Mouse (Mus musculus) kidney, postnatal 25 days (tissue): ENCODE measurements at regions not wholly inside any gene's neighbourhood (a gene's known extent, or its start where the extent isn't known, plus 50 kb on each side); places are given as distances from the start of the nearest gene placed in this dataset.
A peak's percentile ranks its signal among the peaks of the same experiment; 100 is the strongest.

ENCODE experiments used
- DNase-seq, 2 experiments: peaks; one replicate each; pipeline ENCODE4 v3.0.0; 2021; ENCODE audit warnings: mixed read lengths in 2 of 2

- peak; percentile 38 to 56 for DNase-seq
Observed at GRCm38 (mm10) chr4:84108592-84108991, 566.5 kb downstream of the Bnc2 start.

GRCm38 (mm10) chr4:84109771-84110503 is 565.1 kb downstream of the Bnc2 start:
- peak; percentile 42 to 72 for DNase-seq

- DNase-seq = peak in 1 of 2 experiments; percentile 33
Observed at GRCm38 (mm10) chr4:84114162-84115040, 560.7 kb downstream of the Bnc2 start.

GRCm38 (mm10) chr4:84118284-84118919 is 556.7 kb downstream of the Bnc2 start:
- DNase-seq = peak in 1 of 2 experiments; percentile 17

- peak in 1 of 2 experiments; percentile 27 for DNase-seq
Observed at GRCm38 (mm10) chr4:84119616-84120015, 555.5 kb downstream of the Bnc2 start.

- DNase-seq = peak in 1 of 2 experiments; percentile 29
Observed at GRCm38 (mm10) chr4:84120330-84120729, 554.7 kb downstream of the Bnc2 start.

- peak in 1 of 2 experiments; percentile 15 for DNase-seq
Observed at GRCm38 (mm10) chr4:84121442-84121841, 553.6 kb downstream of the Bnc2 start.

- no peak for DNase-seq
Observed at GRCm38 (mm10) chr4:84126400-84126799, 548.7 kb downstream of the Bnc2 start.

- DNase-seq = no peak
Observed at GRCm38 (mm10) chr4:84127380-84127779, 547.7 kb downstream of the Bnc2 start.

- DNase-seq = no peak
Observed at GRCm38 (mm10) chr4:84130840-84131547, 544.1 kb downstream of the Bnc2 start.

GRCm38 (mm10) chr4:84135740-84136139 is 539.3 kb downstream of the Bnc2 start:
- DNase-seq = no peak

- DNase-seq = no peak
Observed at GRCm38 (mm10) chr4:84137171-84137919, 537.7 kb downstream of the Bnc2 start.

GRCm38 (mm10) chr4:84149149-84150050 is 525.7 kb downstream of the Bnc2 start:
- DNase-seq = peak; percentile 66 to 72

- no peak for DNase-seq
Observed at GRCm38 (mm10) chr4:84150698-84151097, 524.4 kb downstream of the Bnc2 start.

- no peak for DNase-seq
Observed at GRCm38 (mm10) chr4:84151247-84151646, 523.8 kb downstream of the Bnc2 start.

GRCm38 (mm10) chr4:84151971-84152450 is 523.1 kb downstream of the Bnc2 start:
- DNase-seq = no peak

GRCm38 (mm10) chr4:84153571-84153970 is 521.5 kb downstream of the Bnc2 start:
- DNase-seq = no peak

GRCm38 (mm10) chr4:84157911-84158647 is 517.0 kb downstream of the Bnc2 start:
- DNase-seq = no peak

GRCm38 (mm10) chr4:84163362-84163761 is 511.7 kb downstream of the Bnc2 start:
- DNase-seq = no peak

GRCm38 (mm10) chr4:84165256-84165655 is 509.8 kb downstream of the Bnc2 start:
- DNase-seq = no peak
